Mouse (Mus musculus) MEL (cell line): Measurements from ENCODE around the gene Rab8b. TPM values are rescaled to one million over a fixed set of nuclear protein-coding genes. Genes with fewer than 3 reads are reported as not detected.
A peak's percentile ranks its signal among the peaks of the same experiment; 100 is the strongest.
"Not testable (repeated sequence)": the region's sequence is repeated elsewhere in the genome, so short reads cannot be mapped to it uniquely, and the experiment has no call there.

ENCODE experiments used
- DNase-seq: peaks from one replicate; pipeline ENCODE4 v3.0.0; 2011; ENCODE audit warnings: low read depth, low spot score
- H3K27ac ChIP-seq: 2 replicates; pipeline ENCODE4 v1.5.1; 2012; ENCODE audit warnings: low read depth, mild to moderate bottlenecking, control low read depth, low read length, moderate library complexity; ENCODE audit not compliant: control insufficient read depth
- H3K27me3 ChIP-seq, 2 experiments: fragments of 150-350 bp in 1 of 2; sonication (generic) in 1 of 2; 2 replicates each; pipeline ENCODE4 v1.6.1; 2012; ENCODE audit warnings: low read length in 2 of 2, mild to moderate bottlenecking in 2 of 2, improper control_type of control experiment in 1 of 2, moderate library complexity in 1 of 2; ENCODE audit not compliant: insufficient read depth in 2 of 2, control insufficient read depth in 1 of 2
- H3K36me3 ChIP-seq, 2 experiments: 2 replicates each; pipeline ENCODE4 v1.6.1; 2012 to 2014; ENCODE audit warnings: low read length in 2 of 2, improper control_type of control experiment in 1 of 2, inconsistent platforms in 1 of 2, mild to moderate bottlenecking in 1 of 2; ENCODE audit not compliant: insufficient read depth in 2 of 2, control insufficient read depth in 1 of 2
- H3K4me1 ChIP-seq, 2 experiments: fragments of 150-350 bp in 1 of 2; sonication (generic) in 1 of 2; 2 replicates each; pipeline ENCODE4 v1.6.1; 2012; ENCODE audit warnings: low read length in 2 of 2, improper control_type of control experiment in 1 of 2, mild to moderate bottlenecking in 1 of 2; ENCODE audit not compliant: insufficient read depth in 2 of 2, control insufficient read depth in 1 of 2
- H3K4me3 ChIP-seq, 2 experiments: fragments of 150-350 bp in 1 of 2; sonication (generic) in 1 of 2; 2 replicates each; pipeline ENCODE4 v1.5.1; 2012; ENCODE audit warnings: low read depth in 2 of 2, low read length in 2 of 2, mild to moderate bottlenecking in 2 of 2, moderate library complexity in 2 of 2, control low read depth in 1 of 2, improper control_type of control experiment in 1 of 2; ENCODE audit not compliant: control insufficient read depth in 1 of 2, insufficient read depth in 1 of 2
- H3K79me2 ChIP-seq: 2 replicates; pipeline ENCODE4 v1.6.1; 2012; ENCODE audit warnings: mild to moderate bottlenecking, low read length, moderate library complexity; ENCODE audit not compliant: control insufficient read depth, poor library complexity, insufficient read depth
- H3K9ac ChIP-seq: 2 replicates; pipeline ENCODE4 v1.6.1; 2012; ENCODE audit warnings: low read depth, mild to moderate bottlenecking, control low read depth, low read length, moderate library complexity; ENCODE audit not compliant: control insufficient read depth, poor library complexity, severe bottlenecking
- H3K9me3 ChIP-seq: fragments of 150-350 bp; sonication (generic); replicated peaks from 2 replicates; pipeline ENCODE4 v1.6.1; 2012; ENCODE audit warnings: mild to moderate bottlenecking, low read length, improper control_type of control experiment, moderate library complexity; ENCODE audit not compliant: insufficient read depth
- CTCF ChIP-seq, 3 experiments: IDR thresholded peaks in 2 of 3; conservative IDR thresholded peaks in 1 of 3; 2 replicates each; pipeline ENCODE4 v1.5.1; 2011 to 2012; ENCODE audit warnings: low read length in 3 of 3, low read depth in 2 of 3, mild to moderate bottlenecking in 2 of 3, improper control_type of control experiment in 1 of 3, inconsistent platforms in 1 of 3, mixed read lengths in 1 of 3, moderate library complexity in 1 of 3; ENCODE audit not compliant: control insufficient read depth in 1 of 3, insufficient read depth in 1 of 3, poor library complexity in 1 of 3, severe bottlenecking in 1 of 3
- JUND ChIP-seq: IDR thresholded peaks from 2 replicates; pipeline ENCODE4 v1.6.1; 2011; ENCODE audit warnings: low read depth, mild to moderate bottlenecking, improper control_type of control experiment, low read length
- MYC ChIP-seq: IDR thresholded peaks from 2 replicates; pipeline ENCODE4 v1.6.1; 2011; ENCODE audit warnings: low read depth, mild to moderate bottlenecking, low read length, improper control_type of control experiment, moderate library complexity
- POLR2AphosphoS5 ChIP-seq: IDR thresholded peaks from 2 replicates; pipeline ENCODE4 v1.6.1; 2012; ENCODE audit warnings: low read depth, borderline replicate concordance, mild to moderate bottlenecking, inconsistent platforms, low read length, moderate library complexity, mixed read lengths
- RAD21 ChIP-seq: IDR thresholded peaks from 2 replicates; pipeline ENCODE4 v1.6.1; 2011; ENCODE audit warnings: mild to moderate bottlenecking, low read depth, low read length, improper control_type of control experiment
- RCOR1 ChIP-seq: IDR thresholded peaks from 2 replicates; pipeline ENCODE4 v1.6.1; 2012; ENCODE audit warnings: low read depth, mild to moderate bottlenecking, inconsistent platforms, low read length, improper control_type of control experiment
- SIN3A ChIP-seq: IDR thresholded peaks from 2 replicates; pipeline ENCODE4 v1.6.1; 2012; ENCODE audit warnings: low read length, improper control_type of control experiment, inconsistent platforms
- SMC3 ChIP-seq: IDR thresholded peaks from 2 replicates; pipeline ENCODE4 v1.6.1; 2011; ENCODE audit warnings: low read depth, low read length, improper control_type of control experiment
- UBTF ChIP-seq: IDR thresholded peaks from 2 replicates; pipeline ENCODE4 v1.6.1; 2012; ENCODE audit warnings: low read depth, mild to moderate bottlenecking, inconsistent platforms, low read length, improper control_type of control experiment, moderate library complexity, borderline replicate concordance; ENCODE audit not compliant: insufficient read depth
- ZC3H11A ChIP-seq: IDR thresholded peaks from 2 replicates; pipeline ENCODE4 v1.6.1; 2012; ENCODE audit warnings: low read depth, mild to moderate bottlenecking, inconsistent platforms, low read length, improper control_type of control experiment
- ZNF384 ChIP-seq: IDR thresholded peaks from 2 replicates; pipeline ENCODE4 v1.6.1; 2012; ENCODE audit warnings: low read depth, mild to moderate bottlenecking, inconsistent platforms, low read length, improper control_type of control experiment
- polyA plus RNA-seq, 2 experiments: library from polyadenylated mRNA; stranded (reverse) in 1 of 2; unstranded in 1 of 2; fragments of >175 nt in 1 of 2; fragments of >200 nt in 1 of 2; gene quantifications; 2 replicates each; pipeline versions ENCODE4 v1.2.1 to v1.2.4; 2012; ENCODE audit warnings: low replicate concordance in 2 of 2, low read depth in 1 of 2; ENCODE audit not compliant: insufficient read length in 2 of 2, insufficient read depth in 1 of 2, missing spikeins in 1 of 2
- total RNA-seq: library from RNA; depleted of rRNA; stranded (reverse); fragments of 300-350 nt; gene quantifications from 2 replicates; pipeline ENCODE4 v1.2.3, GENCODE M21; 2012

Rab8b gene
- total and polyA plus RNA-seq, 3 experiments: 16.1 to 16.4 TPM; not detected in 1

DNA sequence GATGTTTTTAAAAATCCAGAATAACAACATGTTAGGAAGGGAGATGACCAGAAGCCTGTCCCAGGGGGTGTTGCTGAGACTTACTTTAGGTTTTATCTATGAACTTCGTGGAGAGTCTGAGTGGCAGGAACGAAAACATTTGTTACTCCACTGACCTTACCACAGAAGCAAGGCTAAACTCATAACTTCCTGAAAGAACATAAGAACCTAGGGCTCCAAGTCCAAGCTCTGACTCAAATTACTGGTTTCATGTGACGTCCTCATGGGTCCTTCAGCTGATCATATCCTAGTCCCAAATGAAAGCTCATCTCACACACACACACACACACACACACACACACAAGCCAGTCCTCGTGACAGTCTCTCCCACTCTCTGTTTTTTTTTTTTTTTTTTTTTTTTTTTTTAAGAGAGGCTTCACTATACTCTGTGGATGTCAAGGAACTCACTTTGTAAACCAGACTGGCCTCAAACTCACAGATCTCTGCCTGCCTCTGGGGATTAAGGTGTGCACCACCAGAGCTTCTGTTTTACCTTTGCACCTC lies 87.0 kb downstream of the Rab8b start:
- H3K4me3 ChIP-seq: no peak overlapping the region
- H3K9me3 ChIP-seq: no peaks in the 10 kb centered on the region
- no peak overlapping the region for H3K27ac ChIP-seq
- no peak for DNase-seq
- H3K79me2 ChIP-seq: no peaks in the 10 kb centered on the region
- no peak overlapping the region for H3K9ac ChIP-seq
- H3K27me3 ChIP-seq: peaks cover 0 to 2% of the 10 kb centered on the region in 2 experiments; a peak in 1 of 4 replicates
- peaks cover 0 to 3% of the 10 kb centered on the region in 2 experiments; a peak in 1 of 4 replicates for H3K36me3 ChIP-seq
- TF ChIP-seq UBTF (no peak), POLR2AphosphoS5 (no peak), JUND (no peak), CTCF (IDR thresholded peaks at IDR 0.05 in 2 of 3, conservative IDR thresholded peaks at IDR 0.05 in 1 of 3; ENCODE audit: control insufficient read depth in 1 of 3, insufficient read depth in 1 of 3, low read depth in 2 of 3, low read length in 3 of 3, poor library complexity in 1 of 3, severe bottlenecking in 1 of 3) (no peak), ZNF384 (peak; percentile 72)
- H3K4me1 ChIP-seq: peaks cover 0 to 6% of the 10 kb centered on the region in 2 experiments; a peak in 1 of 4 replicates

- Histone ChIP-seq H3K27me3 (peaks cover 0 to 2% of the 10 kb centered on the region in 2 experiments; a peak in 1 of 4 replicates), H3K9me3 (no peaks in the 10 kb centered on the region), H3K27ac (no peak overlapping the region), H3K36me3 (no peaks in the 10 kb centered on the region), H3K4me3 (no peak overlapping the region), H3K4me1 (no peaks in the 10 kb centered on the region), H3K9ac (no peak overlapping the region), H3K79me2 (no peaks in the 10 kb centered on the region)
- TF ChIP-seq ZC3H11A (peak; percentile 86), UBTF (no peak), CTCF (IDR thresholded peaks at IDR 0.05 in 2 of 3, conservative IDR thresholded peaks at IDR 0.05 in 1 of 3; ENCODE audit: control insufficient read depth in 1 of 3, insufficient read depth in 1 of 3, low read depth in 2 of 3, low read length in 3 of 3, poor library complexity in 1 of 3, severe bottlenecking in 1 of 3) (peak; percentile 3 to 95 (median 51); a peak in 3 of 6 replicates), SMC3 (peak; percentile 96), SIN3A (peak; percentile 32; the same call in 1 of the 2 replicates), MYC (0 out of 2 replicates have a peak, but pooled peaks have one; percentile 18), RAD21 (peak; percentile 98), RCOR1 (no peak)
- peak; percentile 78 for DNase-seq
These were observed 93.5 kb downstream of the Rab8b start for GRCm38 (mm10) chr9:66825990-66826389.

DNA sequence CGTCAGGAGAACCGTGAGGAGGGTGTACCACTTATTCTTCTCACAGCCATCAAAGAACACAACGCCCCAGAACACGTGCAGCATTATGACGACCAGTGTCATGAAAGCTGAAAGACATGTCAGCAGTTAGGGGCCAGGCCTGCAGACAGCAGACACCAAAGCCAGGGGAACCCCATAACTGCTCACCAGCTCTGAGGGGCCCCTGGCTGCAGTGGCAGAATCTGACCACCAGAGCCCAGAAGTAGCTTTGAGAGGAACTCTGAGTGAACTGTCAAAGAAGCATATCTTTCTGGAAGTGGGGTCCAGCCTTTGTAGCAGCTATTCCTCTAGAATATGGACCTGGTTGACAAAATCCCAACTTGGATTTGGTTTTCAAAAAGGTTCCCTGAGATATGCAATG lies 97.2 kb downstream of the Rab8b start:
- peak in 2 of 3 experiments; percentile 15 to 21; a peak in 3 of 6 replicates for TF ChIP-seq CTCF (IDR thresholded peaks at IDR 0.05 in 2 of 3, conservative IDR thresholded peaks at IDR 0.05 in 1 of 3; ENCODE audit: control insufficient read depth in 1 of 3, insufficient read depth in 1 of 3, low read depth in 2 of 3, low read length in 3 of 3, poor library complexity in 1 of 3, severe bottlenecking in 1 of 3)
- TF ChIP-seq, all 39 proteins: peak for 1; not testable (repeated sequence) for 38
- H3K4me3 ChIP-seq, H3K9me3 ChIP-seq, H3K9ac ChIP-seq, DNase-seq, H3K27me3 ChIP-seq, H3K36me3 ChIP-seq, H3K79me2 ChIP-seq, H3K4me1 ChIP-seq, H3K27ac ChIP-seq: not testable (repeated sequence)
